Mouse (Mus musculus) midbrain, postnatal 0 days (tissue): ENCODE results near the gene Osbpl10. TPM values are rescaled to one million over a fixed set of nuclear protein-coding genes. Genes with fewer than 3 reads are reported as not detected.

ENCODE experiments used
- ATAC-seq: fragments of 200-750 bp; cut with Nextera tagmentation; 2 replicates; pipeline ENCODE4 v1.8.0; 2017; ENCODE audit warnings: moderate number of reproducible peaks, mild to moderate bottlenecking, moderate TSS enrichment, moderate library complexity; ENCODE audit not compliant: low FRiP score
- DNase-seq: peaks from one replicate; pipeline ENCODE4 v3.0.0-alpha.2; 2015; ENCODE audit warnings: low spot score
- H3K27ac ChIP-seq: fragments of 300-500 bp; sonication (generic); 2 replicates; pipeline ENCODE4 v1.5.1; 2014; ENCODE audit warnings: low read depth, mild to moderate bottlenecking, low read length, mixed read lengths
- H3K27me3 ChIP-seq: fragments of 300-500 bp; sonication (generic); 2 replicates; pipeline ENCODE4 v1.6.1; 2014; ENCODE audit warnings: low read length, control low read depth, mixed read lengths; ENCODE audit not compliant: insufficient read depth
- H3K36me3 ChIP-seq: fragments of 300-500 bp; sonication (generic); 2 replicates; pipeline ENCODE4 v1.6.1; 2014; ENCODE audit warnings: low read length, control low read depth, mixed read lengths; ENCODE audit not compliant: insufficient read depth
- H3K4me1 ChIP-seq: fragments of 300-500 bp; sonication (generic); 2 replicates; pipeline ENCODE4 v1.6.1; 2014; ENCODE audit warnings: mild to moderate bottlenecking, control low read depth, antibody characterized with exemption, low read length, mixed read lengths; ENCODE audit not compliant: insufficient read depth
- H3K4me2 ChIP-seq: fragments of 300-500 bp; sonication (generic); 2 replicates; pipeline ENCODE4 v1.6.1; 2014; ENCODE audit warnings: low read depth, mild to moderate bottlenecking, low read length, mixed read lengths; ENCODE audit not compliant: poor library complexity, severe bottlenecking
- H3K4me3 ChIP-seq: fragments of 300-500 bp; sonication (generic); 2 replicates; pipeline ENCODE4 v1.5.1; 2014; ENCODE audit warnings: low read depth, mild to moderate bottlenecking, low read length, moderate library complexity
- H3K9ac ChIP-seq: fragments of 300-500 bp; sonication (generic); replicated peaks from 2 replicates; pipeline ENCODE4 v1.6.1; 2014; ENCODE audit warnings: mild to moderate bottlenecking, low read length, moderate library complexity, mixed read lengths; ENCODE audit not compliant: poor library complexity, severe bottlenecking
- H3K9me3 ChIP-seq: fragments of 300-500 bp; sonication (generic); 2 replicates; pipeline ENCODE4 v1.6.1; 2016; ENCODE audit warnings: low read length, control low read depth
- CTCF ChIP-seq: IDR thresholded peaks from 2 replicates; pipeline ENCODE4 v1.5.1; 2016; ENCODE audit warnings: antibody characterized with exemption, mild to moderate bottlenecking
- WGBS: fragments of 180-500 bp; shearing (Covaris S2); extraction: QIAGEN DNeasy Blood & Tissue Kit; methylation state at CpG from one replicate; pipeline ENCODE4 v1.1.7; 2014; 5-methylcytosine and 5-hydroxymethylcytosine counted together
- polyA plus RNA-seq: library from polyadenylated mRNA; unstranded; fragments of >200 nt; fragmentation: Nextera tagmentation; extraction: Ambion mirVana; gene quantifications from 2 replicates; pipeline ENCODE4 v1.2.1, GENCODE M21; 2015
- total RNA-seq: library from RNA; depleted of rRNA; stranded (reverse); fragments of >200 nt; gene quantifications from 2 replicates; pipeline ENCODE4 v1.2.3, GENCODE M21; 2014

Gene Osbpl10
- total and polyA plus RNA-seq, 2 experiments from 2014 or later = 3.2 to 23.5 TPM

DNA sequence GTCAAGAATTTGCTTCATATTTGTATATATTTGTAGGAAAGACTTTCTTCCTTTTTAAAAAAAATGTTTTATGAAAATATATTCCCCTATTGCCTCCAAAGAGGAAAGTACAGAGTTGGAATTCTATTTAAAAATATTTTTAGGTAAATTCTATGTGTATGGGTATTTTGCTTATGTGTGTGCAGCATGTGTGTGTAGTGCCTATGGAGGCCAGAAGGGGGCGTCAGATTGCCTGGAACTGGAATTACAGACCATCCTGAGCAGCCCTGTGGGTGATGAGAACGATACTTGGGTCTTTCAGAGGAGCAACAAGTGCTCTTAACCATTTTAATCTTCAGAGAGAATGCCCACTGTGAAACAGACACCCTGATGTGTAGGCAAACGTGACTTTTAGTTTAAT, 132.3 kb downstream of the Osbpl10 start:
- no peaks in the 10 kb centered on the region for H3K4me1 ChIP-seq
- DNase-seq = no peak
- peak; percentile 14; the same call in 1 of the 2 replicates for TF ChIP-seq CTCF
- H3K27me3 ChIP-seq = no peaks in the 10 kb centered on the region
- no peak overlapping the region for H3K27ac ChIP-seq
- H3K36me3 ChIP-seq = no peaks in the 10 kb centered on the region
- H3K4me3 ChIP-seq = no peak overlapping the region
- ATAC-seq = no peak
- H3K9me3 ChIP-seq = no peaks in the 10 kb centered on the region
- 62% methylated on average over 3 of the region's 3 CpGs for WGBS
- no peak overlapping the region for H3K9ac ChIP-seq
- H3K4me2 ChIP-seq = no peak overlapping the region

DNA sequence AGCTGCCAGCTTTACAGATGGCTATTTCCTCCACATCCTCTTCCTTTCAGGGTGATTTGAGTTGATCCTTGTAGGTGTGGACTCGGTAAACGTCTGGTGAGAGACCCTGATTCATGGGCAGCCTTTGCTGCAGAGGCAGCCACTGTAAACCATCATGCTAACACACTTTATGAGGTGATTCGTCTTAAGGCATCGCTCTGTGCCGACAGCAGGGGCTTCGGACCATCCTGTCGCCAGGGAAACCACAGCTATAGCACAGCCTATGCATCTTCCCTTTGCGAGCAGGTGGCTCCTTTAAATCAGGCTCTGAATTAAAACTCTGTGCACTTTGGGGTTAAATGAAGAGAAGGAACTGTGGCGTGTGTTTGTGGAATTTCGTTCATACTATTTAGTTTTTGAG, 138.9 kb downstream of the Osbpl10 start:
- no peak overlapping the region for H3K4me2 ChIP-seq
- DNase-seq (peak; percentile 27), ATAC-seq (no peak)
- H3K4me3 ChIP-seq = no peak overlapping the region
- no peaks in the 10 kb centered on the region for H3K27me3 ChIP-seq
- 58% methylated on average over 10 of the region's 10 CpGs for WGBS
- no peak overlapping the region for H3K9ac ChIP-seq
- H3K36me3 ChIP-seq = no peaks in the 10 kb centered on the region
- H3K4me1 ChIP-seq = peaks cover 6% of the 10 kb centered on the region; the same call in 1 of the 2 replicates
- no peaks in the 10 kb centered on the region for H3K9me3 ChIP-seq
- no peak overlapping the region for H3K27ac ChIP-seq
- no peak for TF ChIP-seq CTCF

GRCm38 (mm10) chr9:115120276-115120675, 141.9 kb downstream of the Osbpl10 start:
- Histone ChIP-seq H3K27me3 (no peaks in the 10 kb centered on the region), H3K4me1 (peaks cover 6% of the 10 kb centered on the region; the same call in 1 of the 2 replicates), H3K4me3 (no peak overlapping the region), H3K9ac (no peak overlapping the region), H3K36me3 (no peaks in the 10 kb centered on the region), H3K9me3 (no peaks in the 10 kb centered on the region), H3K27ac (no peak overlapping the region), H3K4me2 (no peak overlapping the region)
- no peak for ATAC-seq
- no peak for TF ChIP-seq CTCF
- no peak for DNase-seq
- WGBS = 71% methylated on average over 5 of the region's 5 CpGs

DNA sequence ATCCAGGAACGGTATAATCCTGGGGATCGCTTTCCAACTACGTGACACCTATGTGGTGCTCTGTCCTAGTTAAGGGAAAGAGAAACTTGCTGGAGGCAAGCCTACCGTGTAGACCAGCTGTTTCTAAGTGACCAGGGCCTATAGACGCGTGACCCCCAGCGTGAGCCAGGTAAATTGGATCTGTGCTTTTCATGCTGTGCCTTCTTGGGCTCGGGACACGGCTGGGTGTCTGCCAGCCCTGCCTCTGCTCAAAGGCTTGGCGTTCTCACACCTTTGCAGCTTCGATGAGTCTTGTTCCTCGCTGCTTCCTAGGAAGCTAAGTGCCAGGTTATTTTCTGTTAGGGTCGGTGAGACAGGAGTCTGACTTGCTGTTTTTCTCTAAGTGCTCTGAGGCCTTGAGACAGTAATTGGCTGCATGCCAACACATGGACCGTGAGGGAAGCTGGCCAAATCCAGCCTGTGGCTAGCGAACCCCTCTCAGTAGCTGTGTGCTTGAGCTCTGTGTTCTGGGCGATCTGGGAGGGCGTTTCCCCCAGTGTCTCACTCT, 142.4 kb downstream of the Osbpl10 start:
- peaks cover 6% of the 10 kb centered on the region; the same call in 1 of the 2 replicates for H3K4me1 ChIP-seq
- H3K27me3 ChIP-seq = no peaks in the 10 kb centered on the region
- 55% methylated on average over 17 of the region's 17 CpGs for WGBS
- ATAC-seq (no peak), DNase-seq (peak; percentile 83)
- no peak overlapping the region for H3K27ac ChIP-seq
- TF ChIP-seq CTCF = no peak
- H3K9me3 ChIP-seq = no peaks in the 10 kb centered on the region
- no peak overlapping the region for H3K4me2 ChIP-seq
- no peak overlapping the region for H3K9ac ChIP-seq
- no peaks in the 10 kb centered on the region for H3K36me3 ChIP-seq
- H3K4me3 ChIP-seq = no peak overlapping the region

- DNase-seq = no peak
- ATAC-seq = no peak
- Histone ChIP-seq H3K9ac (no peak overlapping the region), H3K4me3 (no peak overlapping the region), H3K36me3 (no peaks in the 10 kb centered on the region), H3K27me3 (no peaks in the 10 kb centered on the region), H3K4me1 (no peaks in the 10 kb centered on the region), H3K4me2 (no peak overlapping the region), H3K27ac (no peak overlapping the region), H3K9me3 (no peaks in the 10 kb centered on the region)
- TF ChIP-seq CTCF = no peak
- 38% methylated on average over 10 of the region's 10 CpGs for WGBS
Observed at GRCm38 (mm10) chr9:115127342-115127741, 149.0 kb downstream of the Osbpl10 start.

- Histone ChIP-seq H3K4me1 (0 out of 2 replicates have a peak, but pooled peaks cover 4% of the 10 kb centered on the region), H3K4me2 (no peak overlapping the region), H3K4me3 (no peak overlapping the region), H3K27ac (no peak overlapping the region), H3K27me3 (no peaks in the 10 kb centered on the region), H3K36me3 (no peaks in the 10 kb centered on the region), H3K9ac (no peak overlapping the region), H3K9me3 (no peaks in the 10 kb centered on the region)
- TF ChIP-seq CTCF = no peak
- no peak for DNase-seq
- WGBS = 70% methylated on average over 2 of the region's 2 CpGs
- no peak for ATAC-seq
Observed at GRCm38 (mm10) chr9:115133926-115134325, 155.6 kb downstream of the Osbpl10 start.
